Mouse (Mus musculus) neural tube, embryonic 10.5 days (tissue): Measurements from ENCODE around the gene Ano1.

Experiments used
- DNase-seq: peaks from one replicate; pipeline ENCODE4 v3.0.0-alpha.2; 2017; ENCODE audit warnings: low spot score; ENCODE audit errors: extremely low spot score

Ano1 gene

GRCm38 (mm10) chr7:144636000-144636399, 115.8 kb downstream of the Ano1 start:
- no peak for DNase-seq

DNA sequence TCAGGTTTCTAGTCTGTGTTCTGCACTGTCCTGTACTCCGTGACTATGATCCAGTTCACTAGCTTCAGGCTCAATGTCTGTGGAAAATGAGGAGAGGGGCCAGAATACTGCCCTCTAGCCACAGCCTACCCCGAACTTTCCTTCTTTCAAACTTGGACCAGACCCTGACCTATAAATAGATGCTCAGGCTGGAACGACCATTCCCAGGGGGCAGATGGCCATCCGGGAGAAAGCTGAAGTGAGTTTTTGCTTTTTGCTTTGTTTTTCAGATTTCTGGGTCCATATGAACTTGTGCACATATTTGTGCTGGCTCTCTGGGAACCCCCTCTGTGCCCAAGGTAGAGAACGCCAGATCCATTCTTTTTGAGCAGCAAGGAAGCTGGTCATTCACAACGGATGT, 116.9 kb downstream of the Ano1 start:
- no peak for DNase-seq

GRCm38 (mm10) chr7:144634450-144634849, 117.3 kb downstream of the Ano1 start:
- DNase-seq = no peak

DNA sequence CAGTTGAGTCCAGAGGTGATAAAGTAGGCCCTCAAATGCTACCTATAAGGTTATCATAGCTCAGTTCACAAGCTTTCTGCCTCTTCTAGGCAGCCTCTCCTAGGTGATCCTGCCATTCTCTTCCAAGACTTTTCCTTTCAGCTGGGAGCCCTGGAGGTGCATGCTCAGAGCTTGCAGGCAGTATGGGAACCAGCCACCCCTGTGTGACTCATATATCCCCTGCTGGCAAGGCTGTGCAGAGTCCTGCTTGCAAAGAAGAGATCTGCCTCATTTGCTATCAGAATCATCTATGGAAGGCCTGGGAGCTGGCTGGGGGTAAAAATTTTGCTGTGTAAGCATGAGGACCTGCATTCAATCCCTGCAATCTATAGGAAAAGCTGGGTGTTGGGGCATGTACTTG, 119.5 kb downstream of the Ano1 start:
- DNase-seq = no peak

- DNase-seq = no peak
Observed at GRCm38 (mm10) chr7:144630622-144631021, 121.2 kb downstream of the Ano1 start.

- peak; percentile 45 for DNase-seq
Observed at GRCm38 (mm10) chr7:144628334-144628915, 123.3 kb downstream of the Ano1 start.

- peak; percentile 15 for DNase-seq
Observed at GRCm38 (mm10) chr7:144627606-144628333, 124.0 kb downstream of the Ano1 start.

- DNase-seq = no peak
Observed at GRCm38 (mm10) chr7:144626042-144626441, 125.7 kb downstream of the Ano1 start.

- no peak for DNase-seq
Observed at GRCm38 (mm10) chr7:144620721-144621681, 130.8 kb downstream of the Ano1 start.

DNA sequence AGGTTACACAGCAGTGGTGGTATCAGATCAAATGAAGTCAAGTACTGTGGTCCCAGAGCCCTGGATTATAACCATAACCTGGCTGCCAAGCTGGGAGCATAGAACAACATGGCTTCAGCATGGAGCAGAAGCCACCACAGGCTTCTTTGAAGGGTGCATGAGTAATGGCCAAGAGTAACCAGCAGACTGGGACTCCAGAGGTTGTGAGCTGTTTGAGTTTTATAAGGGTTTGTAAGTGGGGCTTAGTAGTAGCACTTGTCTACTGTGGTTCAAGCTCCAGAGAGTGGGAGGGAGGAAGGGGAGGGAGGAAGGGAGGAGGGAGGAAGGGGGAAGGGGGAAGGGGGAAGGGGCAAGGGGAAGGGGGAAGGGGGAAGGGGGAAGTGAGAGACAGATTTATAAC, 131.5 kb downstream of the Ano1 start:
- DNase-seq = no peak

DNA sequence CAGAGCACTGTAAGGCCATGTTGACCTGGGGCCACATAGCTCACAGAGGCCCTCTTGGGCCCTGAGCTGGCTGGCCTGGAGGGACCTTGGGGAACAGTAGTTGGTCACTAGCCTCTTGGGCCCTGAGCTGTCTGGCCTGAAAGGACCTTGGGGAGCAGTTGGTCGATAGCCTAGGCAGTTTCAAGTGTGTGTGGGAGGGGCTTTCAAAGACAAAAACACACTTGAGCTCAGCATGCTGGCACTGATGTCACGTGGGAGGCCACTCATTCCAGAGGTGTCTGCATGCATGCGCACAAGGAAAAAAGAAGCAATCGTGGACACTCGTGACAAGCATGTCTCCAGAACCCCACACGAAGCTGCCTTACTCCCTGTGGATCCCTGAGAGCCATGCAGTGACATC, 136.4 kb downstream of the Ano1 start:
- no peak for DNase-seq

- no peak for DNase-seq
Observed at GRCm38 (mm10) chr7:144612829-144613228, 138.9 kb downstream of the Ano1 start.

DNA sequence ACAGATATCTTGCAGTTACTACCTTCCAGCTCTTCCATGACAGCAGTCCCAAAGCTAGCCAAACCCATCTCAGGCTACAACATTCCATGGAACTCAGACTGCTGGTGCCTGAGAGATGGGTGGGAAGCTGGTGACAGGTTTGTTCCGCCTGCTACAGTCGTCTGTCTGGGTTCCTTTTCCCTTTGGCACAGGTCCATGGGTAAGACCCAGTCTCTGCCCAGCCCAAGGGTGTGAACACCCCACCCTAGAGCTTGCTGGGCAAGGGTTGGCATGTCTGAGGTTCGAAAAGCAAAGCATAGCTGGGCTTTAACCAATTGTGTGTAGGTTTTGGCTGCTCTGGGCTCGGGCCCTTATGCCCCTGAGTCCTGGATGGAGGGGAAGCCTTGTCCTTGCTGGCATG, 139.4 kb downstream of the Ano1 start:
- DNase-seq = no peak

DNA sequence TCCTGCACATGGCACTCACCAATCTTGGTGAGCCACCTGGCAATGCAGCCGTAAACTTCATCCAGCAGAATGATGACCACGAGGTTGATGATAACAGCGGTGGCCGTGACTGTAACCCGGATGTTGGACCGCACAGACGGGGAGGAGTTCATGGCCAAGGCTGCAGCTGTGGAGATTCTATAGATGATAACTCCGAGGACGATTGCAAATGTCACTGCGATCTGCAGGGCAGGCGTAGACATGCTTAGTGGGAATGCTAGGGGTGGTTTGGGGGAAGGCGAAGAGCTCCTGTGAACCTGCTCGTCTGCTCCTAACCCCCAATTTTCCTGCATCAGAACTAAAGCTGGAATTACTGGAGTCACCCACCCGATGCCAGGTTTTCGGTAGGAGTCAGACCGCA, 140.2 kb downstream of the Ano1 start:
- DNase-seq = no peak

- DNase-seq = no peak
Observed at GRCm38 (mm10) chr7:144609568-144609967, 142.2 kb downstream of the Ano1 start.

DNA sequence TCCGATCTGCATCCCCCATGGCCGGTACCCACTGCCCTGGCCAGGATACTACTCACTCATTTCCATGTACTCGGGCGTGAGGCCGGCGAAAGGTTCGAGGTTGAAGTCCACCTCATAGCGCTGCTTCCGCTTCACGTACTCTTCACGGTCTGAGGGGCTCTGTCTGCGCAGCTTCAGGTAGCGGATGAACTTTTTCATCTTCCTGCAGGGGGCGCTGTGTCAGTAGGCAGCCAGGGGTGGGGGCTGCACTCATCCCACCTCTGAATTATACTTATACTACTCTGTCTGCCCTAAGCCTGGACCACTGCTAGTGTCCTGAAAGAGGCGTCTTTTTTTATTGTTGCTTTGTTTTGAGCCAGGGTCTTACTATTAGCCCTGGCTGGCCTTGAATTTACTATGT, 143.9 kb downstream of the Ano1 start:
- DNase-seq = no peak

- no peak for DNase-seq
Observed at GRCm38 (mm10) chr7:144604735-144605134, 147.0 kb downstream of the Ano1 start.

GRCm38 (mm10) chr7:144604291-144604690, 147.5 kb downstream of the Ano1 start:
- DNase-seq = no peak

- DNase-seq = no peak
Observed at GRCm38 (mm10) chr7:144600333-144600900, 151.4 kb downstream of the Ano1 start.

- DNase-seq = no peak
Observed at GRCm38 (mm10) chr7:144589508-144589907, 162.3 kb downstream of the Ano1 start.

DNA sequence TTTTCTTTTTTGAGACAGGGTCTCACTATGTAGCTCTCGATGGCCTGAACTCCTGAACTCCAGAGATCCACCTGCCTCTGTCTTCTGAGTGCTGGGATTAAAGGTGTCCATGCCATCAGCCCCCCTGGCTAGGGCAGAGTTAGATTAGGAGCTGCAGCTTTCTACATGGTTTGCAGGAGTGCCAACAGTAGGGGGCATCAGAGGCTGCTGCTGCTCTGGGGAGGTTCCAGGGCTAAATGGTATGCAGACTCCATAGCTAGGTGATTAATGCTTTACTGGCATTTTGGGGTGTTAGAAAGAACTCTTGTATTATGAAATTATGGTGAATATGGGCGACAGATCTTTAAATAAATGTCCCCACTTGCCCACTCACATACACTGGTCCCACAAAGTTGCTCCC, 164.5 kb downstream of the Ano1 start:
- DNase-seq = peak; percentile 30

DNA sequence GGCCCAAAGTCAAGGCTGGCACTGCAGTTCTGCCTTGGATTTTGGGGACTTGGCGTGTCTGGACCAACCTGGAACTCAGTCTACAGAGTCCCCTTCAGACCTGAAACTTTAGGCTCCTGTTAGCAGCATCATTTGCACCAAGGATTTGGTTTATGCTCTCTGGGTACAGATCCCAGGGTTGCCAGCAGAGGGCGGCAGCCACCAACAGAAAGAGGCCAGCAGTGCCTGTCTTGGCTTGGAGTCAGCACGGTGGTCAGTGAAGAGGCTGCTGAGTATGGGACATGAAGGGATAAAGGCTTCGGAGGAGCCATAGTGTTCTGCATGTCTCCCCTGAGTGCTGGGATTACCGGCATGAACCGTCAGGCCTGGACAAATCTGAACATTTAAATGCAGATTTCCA, 166.1 kb downstream of the Ano1 start:
- DNase-seq = peak; percentile 85
